Mouse (Mus musculus): ENCODE results near the gene Grin2b. TPM values are rescaled to one million over a fixed set of nuclear protein-coding genes. Genes with fewer than 3 reads are reported as not detected.

Gene Grin2b
- total RNA-seq, 2 experiments from 2014 or later = not detected

- ATAC-seq (replicated peaks; ENCODE audit: low FRiP score, low TSS enrichment, poor library complexity, severe bottlenecking) = no peak
Measured at GRCm38 (mm10) chr6:136109172-136109571, 64.1 kb downstream of the Grin2b start.

DNA sequence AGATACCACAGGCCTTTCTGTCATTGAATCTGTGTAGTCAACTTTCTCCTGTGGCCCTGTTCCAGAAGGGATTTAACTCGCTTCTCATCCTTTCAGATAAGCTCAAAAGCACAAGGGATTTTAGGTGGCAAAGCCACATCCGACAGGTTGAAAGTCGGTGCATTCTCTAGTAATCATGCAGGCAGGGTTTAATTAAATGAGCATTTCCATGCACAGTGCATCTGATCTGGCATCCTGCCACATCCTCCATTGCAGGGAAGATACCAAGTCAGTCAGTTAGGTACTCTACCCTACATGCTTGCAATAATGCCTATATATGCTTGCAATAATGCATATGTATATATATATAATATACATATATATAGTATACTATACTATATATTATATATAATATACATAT is 64.8 kb downstream of the Grin2b start:
- no peak for ATAC-seq (replicated peaks; ENCODE audit: low FRiP score, low TSS enrichment, poor library complexity, severe bottlenecking)

DNA sequence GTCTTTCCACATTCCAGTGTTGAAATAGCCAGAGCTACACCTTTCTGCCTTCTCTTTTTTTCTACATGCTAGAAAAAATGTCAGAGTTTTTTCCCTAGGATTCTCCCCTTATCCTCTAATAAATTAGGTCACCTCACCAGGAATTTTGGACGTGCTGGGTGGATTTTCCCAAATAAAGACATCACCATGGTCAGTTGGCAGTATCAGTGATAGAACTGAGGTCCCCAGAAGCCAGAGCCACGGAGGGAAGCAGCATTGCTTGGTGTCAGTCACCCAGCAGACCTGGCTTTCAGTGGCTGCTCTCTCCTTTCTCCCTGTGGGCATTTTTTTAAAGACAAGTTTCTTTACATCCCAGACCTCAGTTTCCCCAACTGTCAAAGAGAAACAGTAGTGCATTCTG is 68.1 kb downstream of the Grin2b start:
- ATAC-seq (replicated peaks; ENCODE audit: low FRiP score, low TSS enrichment, poor library complexity, severe bottlenecking) = no peak

DNA sequence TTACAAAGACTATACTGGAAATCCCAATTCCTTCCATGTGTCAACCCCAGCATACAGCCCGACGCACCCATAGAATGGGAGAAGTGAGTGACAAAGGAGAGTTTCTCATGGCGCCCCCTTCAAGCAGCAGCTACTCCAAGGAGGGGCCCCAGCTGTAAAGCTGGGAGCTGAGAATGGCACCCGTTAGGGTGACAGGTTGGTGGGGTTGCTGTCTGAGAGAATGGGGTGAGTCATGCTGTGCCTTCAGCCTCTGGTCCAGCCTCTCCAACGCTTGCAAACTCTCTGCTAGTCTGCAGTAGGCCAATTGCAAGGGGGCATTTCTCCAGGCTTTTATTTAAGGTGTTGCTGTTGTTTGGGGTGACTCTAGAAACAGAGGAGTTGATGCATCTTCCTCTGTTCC is 73.1 kb downstream of the Grin2b start:
- ATAC-seq (replicated peaks; ENCODE audit: low FRiP score, low TSS enrichment, poor library complexity, severe bottlenecking) = no peak

GRCm38 (mm10) chr6:136096269-136096668 is 77.0 kb downstream of the Grin2b start:
- ATAC-seq (replicated peaks; ENCODE audit: low FRiP score, low TSS enrichment, poor library complexity, severe bottlenecking) = no peak

GRCm38 (mm10) chr6:136079991-136080734 is 93.1 kb downstream of the Grin2b start:
- no peak for ATAC-seq (replicated peaks; ENCODE audit: low FRiP score, low TSS enrichment, poor library complexity, severe bottlenecking)

DNA sequence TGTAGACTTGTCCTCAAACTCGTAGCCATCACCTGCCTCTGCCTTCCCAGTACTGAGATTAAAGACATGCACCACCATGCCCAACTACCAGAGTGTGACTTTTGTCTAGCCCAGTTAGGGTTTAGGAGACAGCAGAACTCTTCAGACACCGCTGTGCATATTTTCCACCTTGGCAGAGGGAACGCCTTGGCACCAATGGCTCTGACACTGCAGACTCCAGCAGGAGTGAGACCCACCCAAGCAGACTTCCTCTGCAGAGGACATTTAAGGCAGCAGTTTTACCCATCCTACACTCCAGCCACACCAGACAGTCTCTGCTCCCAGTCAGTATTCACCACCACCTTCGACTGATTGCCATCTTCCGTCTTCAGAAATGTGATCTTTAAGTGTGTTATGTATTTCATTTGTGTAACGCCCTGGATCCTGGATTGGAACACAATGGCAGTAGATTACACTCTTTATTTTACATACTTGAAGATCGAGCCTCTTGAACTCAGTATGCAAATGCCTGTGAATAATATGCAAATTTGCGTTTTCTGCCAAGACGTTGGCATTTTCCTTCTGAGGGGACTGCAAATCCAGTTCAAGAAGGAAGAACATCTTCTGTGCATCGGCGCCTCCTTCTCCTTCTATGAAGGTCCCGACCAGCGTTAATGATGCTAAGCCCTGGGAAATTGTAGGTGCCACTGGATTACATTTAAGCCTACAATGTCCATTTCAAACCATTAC is 100.8 kb downstream of the Grin2b start:
- no peak for ATAC-seq (replicated peaks; ENCODE audit: low FRiP score, low TSS enrichment, poor library complexity, severe bottlenecking)

- no peak for ATAC-seq (replicated peaks; ENCODE audit: low FRiP score, low TSS enrichment, poor library complexity, severe bottlenecking)
Measured at GRCm38 (mm10) chr6:136070101-136070500, 103.2 kb downstream of the Grin2b start.

- no peak for ATAC-seq (replicated peaks; ENCODE audit: low FRiP score, low TSS enrichment, poor library complexity, severe bottlenecking)
Measured at GRCm38 (mm10) chr6:136053346-136053745, 120.0 kb downstream of the Grin2b start.

DNA sequence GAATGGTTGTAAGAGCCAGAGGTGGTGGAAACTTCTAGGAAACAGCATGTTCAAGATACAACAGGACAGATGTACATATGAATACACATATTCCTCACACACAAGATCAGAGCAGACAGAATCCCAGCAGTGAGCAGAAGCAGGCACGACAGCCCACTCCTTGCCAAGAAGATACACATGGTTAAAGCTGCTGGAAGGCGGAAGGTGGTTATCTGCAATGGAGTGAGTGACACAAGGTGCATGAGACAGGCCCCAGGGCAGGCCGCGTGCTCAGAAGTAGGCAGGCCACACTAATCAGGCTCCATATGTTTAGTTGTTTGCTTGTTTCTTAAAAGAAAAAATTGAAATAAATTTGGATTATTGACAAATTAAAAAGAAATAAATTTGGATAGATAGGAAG is 123.0 kb downstream of the Grin2b start:
- no peak for ATAC-seq (replicated peaks; ENCODE audit: low FRiP score, low TSS enrichment, poor library complexity, severe bottlenecking)

- ATAC-seq (replicated peaks; ENCODE audit: low FRiP score, low TSS enrichment, poor library complexity, severe bottlenecking) = no peak
Measured at GRCm38 (mm10) chr6:136048084-136048483, 125.2 kb downstream of the Grin2b start.

GRCm38 (mm10) chr6:136046091-136046490 is 127.2 kb downstream of the Grin2b start:
- no peak for ATAC-seq (replicated peaks; ENCODE audit: low FRiP score, low TSS enrichment, poor library complexity, severe bottlenecking)

GRCm38 (mm10) chr6:136044461-136044860 is 128.8 kb downstream of the Grin2b start:
- no peak for ATAC-seq (replicated peaks; ENCODE audit: low FRiP score, low TSS enrichment, poor library complexity, severe bottlenecking)

GRCm38 (mm10) chr6:136042375-136042774 is 130.9 kb downstream of the Grin2b start:
- ATAC-seq (replicated peaks; ENCODE audit: low FRiP score, low TSS enrichment, poor library complexity, severe bottlenecking) = no peak

DNA sequence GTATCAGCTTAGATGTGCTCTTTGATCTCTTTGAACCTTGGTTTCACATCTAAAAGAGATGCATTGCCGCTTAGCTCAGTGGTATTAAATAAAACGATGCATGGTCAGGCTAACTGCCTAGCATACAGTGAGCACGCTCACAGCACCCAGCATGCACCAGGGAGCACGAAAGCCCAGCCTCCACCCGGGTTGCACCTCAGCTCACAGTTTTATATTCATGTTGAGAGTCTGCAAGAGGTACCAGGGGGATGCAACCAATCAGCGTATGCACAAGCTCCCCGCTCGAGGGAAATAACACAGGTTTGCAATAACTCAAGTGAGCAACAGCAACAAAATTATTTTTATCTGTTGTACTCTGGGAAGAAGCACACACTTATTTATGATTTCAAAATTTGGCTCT is 131.5 kb downstream of the Grin2b start:
- ATAC-seq (replicated peaks; ENCODE audit: low FRiP score, low TSS enrichment, poor library complexity, severe bottlenecking) = no peak

- no peak for ATAC-seq (replicated peaks; ENCODE audit: low FRiP score, low TSS enrichment, poor library complexity, severe bottlenecking)
Measured at GRCm38 (mm10) chr6:136040931-136041330, 132.4 kb downstream of the Grin2b start.

- ATAC-seq (replicated peaks; ENCODE audit: low FRiP score, low TSS enrichment, poor library complexity, severe bottlenecking) = no peak
Measured at GRCm38 (mm10) chr6:136029235-136029939, 143.9 kb downstream of the Grin2b start.

DNA sequence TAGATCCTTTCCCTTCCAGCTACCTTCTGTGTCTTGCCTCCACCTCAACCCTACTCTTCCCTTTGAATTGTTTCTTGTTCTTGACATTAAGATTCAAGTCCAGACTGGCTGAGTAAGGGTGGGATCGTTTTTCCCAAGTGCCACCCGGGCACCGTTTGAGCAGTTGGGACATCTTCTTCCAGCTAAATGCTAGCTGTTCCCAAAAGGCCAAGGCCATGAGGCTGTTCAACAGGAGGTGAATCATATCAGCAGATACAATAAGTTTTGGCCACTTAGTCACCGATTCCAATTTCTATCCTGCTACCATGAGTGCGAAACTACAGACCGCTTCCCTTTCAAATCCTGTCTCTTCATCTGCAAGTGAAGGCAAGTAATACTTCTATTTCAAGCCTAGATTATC is 146.4 kb downstream of the Grin2b start:
- ATAC-seq (replicated peaks; ENCODE audit: low FRiP score, low TSS enrichment, poor library complexity, severe bottlenecking) = no peak

- no peak for ATAC-seq (replicated peaks; ENCODE audit: low FRiP score, low TSS enrichment, poor library complexity, severe bottlenecking)
Measured at GRCm38 (mm10) chr6:136025801-136026200, 147.5 kb downstream of the Grin2b start.

GRCm38 (mm10) chr6:136020460-136020859 is 152.9 kb downstream of the Grin2b start:
- ATAC-seq (replicated peaks; ENCODE audit: low FRiP score, low TSS enrichment, poor library complexity, severe bottlenecking) = no peak
